Mouse (Mus musculus) central nervous system, embryonic 18 days (tissue): ENCODE results near the gene Tmem198b. TPM values are rescaled to one million over a fixed set of nuclear protein-coding genes. Genes with fewer than 3 reads are reported as not detected.

Source experiments
- polyA plus RNA-seq: library from polyadenylated mRNA; depleted of rRNA; stranded (reverse); fragments of >200 nt; gene quantifications from 2 replicates; pipeline ENCODE4 v1.2.3, GENCODE M21; 2012; rRNA removed

The Tmem198b gene
- 19.9 TPM in 2 replicates for polyA plus RNA-seq

GRCm38 (mm10) chr10:128804271-128805091 is at the start of gene Tmem198b:
Gene Tmem198b, minus strand, starts transcription at chr10:128804370.

DNA sequence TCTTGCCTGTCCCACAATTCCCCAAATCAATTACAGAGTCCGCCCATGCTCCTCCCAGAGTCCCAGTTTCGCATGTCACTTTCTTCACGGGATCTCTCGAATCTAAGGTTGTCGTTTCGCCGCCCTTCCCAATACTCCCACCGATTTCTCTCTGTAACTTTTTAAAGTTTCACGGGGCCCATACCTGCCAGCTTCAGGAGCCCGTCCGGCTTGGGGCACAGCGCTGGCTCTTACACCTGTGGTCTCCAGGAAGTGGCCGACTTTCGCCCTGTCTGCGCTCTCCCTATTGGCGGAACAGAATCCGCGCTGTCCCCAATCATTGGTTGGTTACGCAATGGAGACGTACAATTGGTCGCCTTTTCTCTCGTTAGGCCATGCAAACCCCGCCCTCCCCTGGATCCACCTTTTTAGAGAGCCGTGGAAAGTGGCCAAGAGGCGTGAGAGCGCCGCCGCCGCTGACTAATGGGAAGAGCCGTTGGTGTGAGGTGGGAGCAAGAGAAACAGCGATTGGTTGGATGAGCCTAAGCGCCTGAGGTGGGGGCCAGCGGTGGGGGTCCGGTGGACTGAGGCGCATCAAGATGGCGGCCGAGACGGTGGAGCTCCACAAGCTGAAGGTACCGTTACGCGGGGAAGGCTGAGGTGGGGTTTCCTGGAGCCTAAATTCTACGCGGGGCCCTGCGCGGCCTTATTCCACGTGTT is 17.3 kb upstream of the Tmem198b start, which contains the start of gene Ormdl2:
Gene Ormdl2 (minus strand): TSS at position 288 of the 699 bp plus-strand sequence.

GRCm38 (mm10) chr10:128817033-128817432 is 12.9 kb upstream of the Tmem198b start, which contains the start of gene Sarnp:
Gene Sarnp, plus strand, starts transcription at chr10:128817333.

DNA sequence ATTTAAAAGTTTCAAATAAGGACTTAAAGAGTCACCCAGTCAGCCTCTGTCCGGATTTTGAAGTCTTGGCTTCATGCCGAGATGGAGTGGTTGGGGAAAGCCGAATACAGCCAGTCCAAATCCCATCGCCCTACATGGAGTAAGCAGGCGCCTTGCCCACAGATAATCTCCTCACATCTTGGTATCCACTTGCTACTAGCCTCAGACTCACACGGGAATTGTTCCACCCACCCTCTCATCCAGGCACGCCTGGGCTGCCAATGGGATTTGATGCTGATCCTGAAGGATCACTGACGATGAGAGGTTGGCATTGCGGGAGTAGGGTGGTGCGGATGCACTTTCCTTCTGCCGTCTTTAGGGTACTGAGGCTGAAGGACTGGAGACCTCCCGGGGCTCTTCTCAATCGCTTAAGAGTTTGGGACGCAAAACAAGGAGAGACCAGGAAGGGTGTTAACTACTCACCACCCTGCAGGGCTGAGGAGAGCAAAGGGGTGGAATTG is 349 bp downstream of the Tmem198b start, which contains the start of gene Dnajc14:
Gene Dnajc14 (plus strand): TSS at position 292 of the 500 bp plus-strand sequence.

DNA sequence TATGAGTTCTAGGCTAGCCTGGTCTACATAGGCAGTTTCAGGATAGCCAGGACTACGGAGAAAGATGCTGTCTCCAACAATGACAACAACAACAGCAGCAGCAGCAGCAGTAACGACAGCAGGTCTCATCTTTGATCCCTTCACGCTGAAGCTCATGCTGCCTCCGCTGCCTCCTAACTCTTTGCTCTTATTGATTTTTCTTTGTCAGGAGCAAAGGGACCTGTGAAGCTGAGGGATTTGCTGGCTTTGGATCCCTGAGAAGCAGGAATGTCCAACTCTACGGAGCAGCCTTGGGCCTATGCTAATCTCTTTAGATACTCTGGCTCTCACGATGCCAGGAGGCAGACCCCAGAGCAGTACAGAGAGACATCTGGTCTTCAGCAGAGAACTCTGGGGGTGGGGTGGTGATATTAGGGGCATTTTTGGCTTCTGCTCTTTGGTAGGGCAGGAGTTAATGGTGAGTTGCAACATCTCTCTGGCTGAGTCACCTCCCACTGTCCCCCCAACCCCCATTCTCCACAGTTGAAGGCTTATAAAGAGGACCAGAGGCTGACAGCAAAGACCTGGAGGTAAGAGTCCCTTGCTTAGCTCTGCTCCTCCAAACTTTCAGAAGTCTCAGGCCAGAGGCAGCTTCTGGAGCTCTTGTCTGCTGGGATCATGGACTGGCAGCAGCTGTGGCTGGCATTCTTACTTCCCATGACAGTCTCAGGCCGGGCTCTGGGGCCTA is 13.6 kb downstream of the Tmem198b start, which contains the start of gene Mmp19:
Gene Mmp19 (plus strand): TSS at position 513 of the 727 bp plus-strand sequence.

Other genes with a start within 250 kb of the Tmem198b start
- 131 and 136 TPM in 2 replicates for gene Pa2g4, start 238.4 kb downstream of the Tmem198b start, polyA plus RNA-seq
- gene Erbb3, start 214.7 kb downstream of the Tmem198b start, polyA plus RNA-seq = 1.5 and 1.7 TPM in 2 replicates
- 964 and 983 TPM in 2 replicates for gene Rps26, start 177.6 kb downstream of the Tmem198b start, polyA plus RNA-seq
- 18.4 and 21.2 TPM in 2 replicates for gene Ikzf4, start 158.4 kb downstream of the Tmem198b start, polyA plus RNA-seq
- 11.0 and 11.9 TPM in 2 replicates for gene Suox, start 130.3 kb downstream of the Tmem198b start, polyA plus RNA-seq
- gene Rab5b, start 108.1 kb downstream of the Tmem198b start, polyA plus RNA-seq = 116 and 119 TPM in 2 replicates
- 0.27 and 0.47 TPM in 2 replicates for gene Pmel, start 100.2 kb downstream of the Tmem198b start, polyA plus RNA-seq
- 15.9 and 18.7 TPM in 2 replicates for gene Cdk2, start 99.3 kb downstream of the Tmem198b start, polyA plus RNA-seq
- 12.3 and 12.4 TPM in 2 replicates for gene Dgka, start 59.5 kb downstream of the Tmem198b start, polyA plus RNA-seq
- 61.2 and 63.3 TPM in 2 replicates for gene Pym1, start 56.5 kb downstream of the Tmem198b start, polyA plus RNA-seq
- gene Mmp19, start 13.5 kb downstream of the Tmem198b start, polyA plus RNA-seq = 0.57 and 2.0 TPM in 2 replicates
- gene Dnajc14, start 308 bp downstream of the Tmem198b start, polyA plus RNA-seq = 21.0 and 21.6 TPM in 2 replicates
- gene Sarnp, start 13.0 kb upstream of the Tmem198b start, polyA plus RNA-seq = 93.1 and 94.4 TPM in 2 replicates
- 15.6 and 17.2 TPM in 2 replicates for gene Ormdl2, start 17.3 kb upstream of the Tmem198b start, polyA plus RNA-seq
- 8.7 and 8.9 TPM in 2 replicates for gene Gdf11, start 87.3 kb upstream of the Tmem198b start, polyA plus RNA-seq
- gene Cd63, start 96.6 kb upstream of the Tmem198b start, polyA plus RNA-seq = 65.0 and 99.6 TPM in 2 replicates
- 11.4 and 19.1 TPM in 2 replicates for gene Rdh5, start 118.5 kb upstream of the Tmem198b start, polyA plus RNA-seq
- 280 and 314 TPM in 2 replicates for gene Bloc1s1, start 119.7 kb upstream of the Tmem198b start, polyA plus RNA-seq
- 11.6 and 16.9 TPM in 2 replicates for gene Itga7, start 129.4 kb upstream of the Tmem198b start, polyA plus RNA-seq
- not detected in 2 replicates for gene Mettl7b, start 156.6 kb upstream of the Tmem198b start, polyA plus RNA-seq
- not detected in 2 replicates for gene Olfr9, start 185.1 kb upstream of the Tmem198b start, polyA plus RNA-seq
- not detected in 2 replicates for gene Olfr763, start 206.4 kb upstream of the Tmem198b start, polyA plus RNA-seq
- gene Olfr764-ps1, start 235.5 kb upstream of the Tmem198b start, polyA plus RNA-seq = not detected in 2 replicates
- gene Olfr765, start 245.6 kb upstream of the Tmem198b start, polyA plus RNA-seq = not detected in 2 replicates